Mouse (Mus musculus) embryonic facial prominence, embryonic 14.5 days (tissue): ENCODE measurements around the gene Aldh3b2. TPM values are rescaled to one million over a fixed set of nuclear protein-coding genes. Genes with fewer than 3 reads are reported as not detected.

ENCODE experiments used
- ATAC-seq: fragments of 200-750 bp; cut with Nextera tagmentation; 2 replicates; pipeline ENCODE4 v1.8.0; 2017; ENCODE audit warnings: low read depth, moderate number of reproducible peaks, moderate TSS enrichment
- DNase-seq: peaks from one replicate; pipeline ENCODE4 v3.0.0-alpha.2; 2015; ENCODE audit warnings: low spot score
- H3K27ac ChIP-seq: fragments of 300-500 bp; sonication (generic); replicated peaks from 2 replicates; pipeline ENCODE4 v1.5.1; 2014; ENCODE audit warnings: low read depth, mild to moderate bottlenecking, low read length, moderate library complexity
- H3K27me3 ChIP-seq: fragments of 300-500 bp; sonication (generic); replicated peaks from 2 replicates; pipeline ENCODE4 v1.6.1; 2014; ENCODE audit warnings: low read length; ENCODE audit not compliant: control insufficient read depth, insufficient read depth
- H3K36me3 ChIP-seq: fragments of 300-500 bp; sonication (generic); 2 replicates; pipeline ENCODE4 v1.6.1; 2014; ENCODE audit warnings: low read length, mixed read lengths; ENCODE audit not compliant: control insufficient read depth, insufficient read depth
- H3K4me1 ChIP-seq: fragments of 300-500 bp; sonication (generic); 2 replicates; pipeline ENCODE4 v1.6.1; 2014; ENCODE audit warnings: antibody characterized with exemption, low read length; ENCODE audit not compliant: control insufficient read depth, insufficient read depth
- H3K4me2 ChIP-seq: fragments of 300-500 bp; sonication (generic); 2 replicates; pipeline ENCODE4 v1.6.1; 2014; ENCODE audit warnings: low read depth, mild to moderate bottlenecking, low read length, moderate library complexity, mixed read lengths
- H3K4me3 ChIP-seq: fragments of 300-500 bp; sonication (generic); 2 replicates; pipeline ENCODE4 v1.5.1; 2014; ENCODE audit warnings: low read depth, mild to moderate bottlenecking, low read length
- H3K9ac ChIP-seq: fragments of 300-500 bp; sonication (generic); 2 replicates; pipeline ENCODE4 v1.6.1; 2014; ENCODE audit warnings: low read depth, mild to moderate bottlenecking, low read length, moderate library complexity, mixed read lengths
- H3K9me3 ChIP-seq: fragments of 300-500 bp; sonication (generic); 2 replicates; pipeline ENCODE4 v1.6.1; 2016; ENCODE audit warnings: low read length; ENCODE audit not compliant: control insufficient read depth
- WGBS: fragments of 180-500 bp; shearing (Covaris S2); extraction: QIAGEN DNeasy Blood & Tissue Kit; methylation state at CpG from one replicate; pipeline ENCODE4 v1.1.7; 2014; 5-methylcytosine and 5-hydroxymethylcytosine counted together
- polyA plus RNA-seq: library from polyadenylated mRNA; unstranded; fragments of >200 nt; fragmentation: Nextera tagmentation; extraction: Ambion mirVana; gene quantifications from 2 replicates; pipeline ENCODE4 v1.2.1, GENCODE M21; 2014

Aldh3b2 gene
- 9.2 and 11.8 TPM in 2 replicates for polyA plus RNA-seq

- Histone ChIP-seq H3K27ac (0 out of 2 replicates have a peak within 1 kb of the TSS, but pooled peaks have one; percentile 21), H3K27me3 (no peaks in the 10 kb centered on the region), H3K9me3 (no peaks in the 10 kb centered on the region), H3K4me3 (no peak within 1 kb of the TSS), H3K9ac (no peak within 1 kb of the TSS; the same call in 1 of the 2 replicates), H3K4me1 (no peaks in the 10 kb centered on the region; the same call in 1 of the 2 replicates), H3K36me3 (no peaks in the 10 kb centered on the region), H3K4me2 (no peak within 1 kb of the TSS)
- DNase-seq (peak; percentile 87), ATAC-seq (peak; percentile 75)
- WGBS: 16% methylated on average over 9 of the region's 9 CpGs
Measured at GRCm38 (mm10) chr19:3972229-3972628, at the start of gene Aldh3b2. Gene Aldh3b2 (plus strand): TSS chr19:3972328.

DNA sequence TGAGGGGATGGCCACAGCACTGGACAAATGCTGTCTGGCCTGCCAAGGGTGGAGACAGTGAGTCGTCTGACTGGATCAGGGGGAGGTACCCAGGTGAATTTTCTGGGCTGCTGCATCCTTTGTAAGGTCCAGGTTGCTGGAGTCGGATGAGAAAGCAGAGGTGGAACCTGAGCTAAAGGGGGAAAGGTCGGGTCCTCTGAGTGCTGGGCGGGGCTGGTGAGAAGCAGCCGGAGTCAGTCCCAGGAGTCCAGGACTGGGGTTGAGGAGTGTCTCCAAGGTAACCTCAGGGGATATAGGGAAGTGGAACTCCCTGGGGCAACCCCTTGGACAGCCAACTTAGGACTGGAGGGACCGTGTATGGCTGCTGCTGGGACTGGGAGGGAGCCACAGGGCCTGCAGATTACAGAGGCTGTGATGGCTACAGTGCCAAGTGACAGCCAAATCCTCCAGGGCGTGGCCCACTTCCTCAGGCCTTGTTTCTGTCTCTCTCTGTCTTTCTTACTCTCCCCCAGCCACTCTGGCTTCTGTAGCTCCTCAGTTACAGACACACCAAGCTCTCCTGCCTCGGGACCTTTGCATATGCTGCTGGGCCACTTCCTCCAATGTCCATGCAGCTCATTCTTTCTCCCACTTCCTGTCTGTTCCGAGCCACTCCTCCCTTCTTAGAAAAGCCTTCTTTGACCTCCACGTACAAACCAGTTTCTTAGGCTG, 49.3 kb upstream of the Aldh3b2 start:
- no peak; the same call in 1 of the 2 replicates for ATAC-seq
- no peak overlapping the region for H3K4me2 ChIP-seq
- peaks cover 11% of the 10 kb centered on the region for H3K4me1 ChIP-seq
- H3K9me3 ChIP-seq: no peaks in the 10 kb centered on the region
- 46% methylated on average over 9 of the region's 10 CpGs for WGBS
- no peak overlapping the region for H3K4me3 ChIP-seq
- no peaks in the 10 kb centered on the region for H3K36me3 ChIP-seq
- no peak overlapping the region for H3K9ac ChIP-seq
- DNase-seq: no peak
- H3K27ac ChIP-seq: peak overlapping the region; percentile 10; the same call in 1 of the 2 replicates
- no peaks in the 10 kb centered on the region for H3K27me3 ChIP-seq

- Histone ChIP-seq H3K27me3 (no peaks in the 10 kb centered on the region), H3K36me3 (no peaks in the 10 kb centered on the region), H3K4me1 (peaks cover 11% of the 10 kb centered on the region), H3K4me3 (no peak overlapping the region), H3K9ac (no peak overlapping the region), H3K9me3 (no peaks in the 10 kb centered on the region), H3K27ac (peak overlapping the region; percentile 53), H3K4me2 (no peak overlapping the region)
- WGBS: 57% methylated on average over 13 of the region's 13 CpGs
- DNase-seq: peak; percentile 75
- peak; percentile 70 for ATAC-seq
Measured at GRCm38 (mm10) chr19:3923586-3923985, 48.5 kb upstream of the Aldh3b2 start.

- Histone ChIP-seq H3K9me3 (no peaks in the 10 kb centered on the region), H3K27me3 (no peaks in the 10 kb centered on the region), H3K9ac (no peak overlapping the region), H3K36me3 (no peaks in the 10 kb centered on the region), H3K27ac (peak overlapping the region; percentile 53), H3K4me1 (peaks cover 15% of the 10 kb centered on the region), H3K4me3 (no peak overlapping the region), H3K4me2 (no peak overlapping the region)
- WGBS: 78% methylated on average over 8 of the region's 8 CpGs
- DNase-seq (no peak), ATAC-seq (no peak)
Measured at GRCm38 (mm10) chr19:3924190-3924589, 47.9 kb upstream of the Aldh3b2 start.

DNA sequence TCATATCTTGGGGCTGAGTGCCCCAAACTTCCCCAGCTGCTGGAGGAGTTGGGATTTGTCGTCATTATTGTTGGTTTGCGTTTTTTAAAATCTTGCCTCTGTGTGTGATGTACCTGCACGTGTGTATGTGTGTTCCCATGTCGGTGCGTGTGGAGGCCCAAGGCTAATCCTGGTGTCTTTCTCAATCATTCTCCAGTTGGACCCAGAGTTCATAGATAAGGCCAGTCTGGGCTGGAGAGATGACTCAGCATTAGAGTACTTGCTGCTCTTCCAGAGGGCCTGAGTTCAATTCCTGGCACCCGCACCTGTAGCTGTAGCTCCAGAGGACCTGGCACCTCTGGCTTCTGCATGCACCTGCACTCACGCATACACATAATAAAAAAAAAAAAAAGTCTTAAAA, 47.3 kb upstream of the Aldh3b2 start:
- WGBS: 92% methylated on average over 7 of the region's 7 CpGs
- Histone ChIP-seq H3K4me1 (peaks cover 22% of the 10 kb centered on the region), H3K9ac (no peak overlapping the region), H3K36me3 (no peaks in the 10 kb centered on the region), H3K4me2 (no peak overlapping the region), H3K9me3 (no peaks in the 10 kb centered on the region), H3K27ac (no peak overlapping the region), H3K4me3 (no peak overlapping the region), H3K27me3 (no peaks in the 10 kb centered on the region)
- DNase-seq: no peak
- ATAC-seq: no peak

GRCm38 (mm10) chr19:3925859-3926258, 46.3 kb upstream of the Aldh3b2 start:
- DNase-seq (no peak), ATAC-seq (no peak)
- WGBS: 60% methylated on average over 6 of the region's 6 CpGs
- peaks cover 23% of the 10 kb centered on the region for H3K4me1 ChIP-seq
- no peak overlapping the region for H3K4me2 ChIP-seq
- no peak overlapping the region for H3K4me3 ChIP-seq
- no peaks in the 10 kb centered on the region for H3K27me3 ChIP-seq
- H3K36me3 ChIP-seq: no peaks in the 10 kb centered on the region
- H3K9me3 ChIP-seq: no peaks in the 10 kb centered on the region
- H3K9ac ChIP-seq: no peak overlapping the region
- peak overlapping the region; percentile 34; the same call in 1 of the 2 replicates for H3K27ac ChIP-seq

DNA sequence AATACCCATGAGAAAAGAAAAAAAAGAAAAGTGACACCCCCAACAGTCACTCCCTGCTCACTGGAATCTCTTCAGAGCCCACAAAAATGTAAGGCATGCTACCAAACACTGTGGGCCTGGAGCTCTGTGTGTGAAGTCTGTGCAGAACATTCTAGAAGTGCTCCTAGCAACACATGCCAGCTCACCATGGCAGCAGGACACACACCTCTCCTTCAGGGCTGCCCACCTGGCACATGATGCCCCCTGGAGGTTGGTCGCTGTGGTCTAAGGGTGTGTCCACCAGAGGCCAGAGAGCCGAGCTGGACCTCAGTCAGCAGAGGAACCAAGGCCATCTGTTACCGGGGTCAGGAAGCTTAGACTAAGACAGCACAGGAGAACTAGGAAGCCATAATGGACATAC, 45.8 kb upstream of the Aldh3b2 start:
- Histone ChIP-seq H3K4me3 (no peak overlapping the region), H3K27me3 (no peaks in the 10 kb centered on the region), H3K36me3 (no peaks in the 10 kb centered on the region), H3K9me3 (no peaks in the 10 kb centered on the region), H3K9ac (no peak overlapping the region; the same call in 1 of the 2 replicates), H3K27ac (peak overlapping the region; percentile 34), H3K4me1 (peaks cover 23% of the 10 kb centered on the region), H3K4me2 (no peak overlapping the region)
- 58% methylated on average over 3 of the region's 3 CpGs for WGBS
- ATAC-seq: peak; percentile 30; the same call in 1 of the 2 replicates
- DNase-seq: peak; percentile 65

DNA sequence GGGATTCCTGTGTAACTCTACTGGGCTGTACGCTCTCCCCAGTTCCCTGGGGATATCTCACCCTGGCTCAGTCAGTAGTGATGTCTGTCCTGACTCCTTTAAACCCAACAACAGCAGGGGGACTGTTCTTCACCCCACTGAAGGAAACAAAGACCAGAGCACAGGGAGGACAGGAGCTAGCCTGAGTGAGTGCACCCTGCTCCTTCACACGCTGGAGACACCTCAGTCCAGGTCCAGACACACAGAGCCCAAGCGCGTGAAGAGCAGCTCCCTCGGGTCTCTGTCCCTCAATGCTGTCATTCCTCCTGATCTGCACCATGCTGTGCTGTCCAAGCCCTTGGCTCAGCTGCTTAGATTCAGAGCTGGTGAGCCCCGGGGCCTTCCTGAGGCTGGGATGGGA, 45.4 kb upstream of the Aldh3b2 start:
- 54% methylated on average over 6 of the region's 6 CpGs for WGBS
- Histone ChIP-seq H3K9me3 (no peaks in the 10 kb centered on the region), H3K27me3 (no peaks in the 10 kb centered on the region), H3K4me2 (no peak overlapping the region), H3K4me3 (no peak overlapping the region), H3K9ac (no peak overlapping the region; the same call in 1 of the 2 replicates), H3K27ac (peak overlapping the region; percentile 34), H3K4me1 (peaks cover 23% of the 10 kb centered on the region), H3K36me3 (no peaks in the 10 kb centered on the region)
- DNase-seq (no peak), ATAC-seq (no peak)

- Histone ChIP-seq H3K36me3 (no peaks in the 10 kb centered on the region), H3K4me3 (no peak overlapping the region), H3K27me3 (no peaks in the 10 kb centered on the region), H3K9me3 (no peaks in the 10 kb centered on the region), H3K4me2 (no peak overlapping the region), H3K4me1 (peaks cover 23% of the 10 kb centered on the region), H3K27ac (no peak overlapping the region), H3K9ac (no peak overlapping the region)
- WGBS: 93% methylated on average over 3 of the region's 4 CpGs
- no peak for DNase-seq
- ATAC-seq: no peak
Measured at GRCm38 (mm10) chr19:3927989-3928388, 44.1 kb upstream of the Aldh3b2 start.
